Mouse (Mus musculus): ENCODE results near the gene Ifngr2.

DNA sequence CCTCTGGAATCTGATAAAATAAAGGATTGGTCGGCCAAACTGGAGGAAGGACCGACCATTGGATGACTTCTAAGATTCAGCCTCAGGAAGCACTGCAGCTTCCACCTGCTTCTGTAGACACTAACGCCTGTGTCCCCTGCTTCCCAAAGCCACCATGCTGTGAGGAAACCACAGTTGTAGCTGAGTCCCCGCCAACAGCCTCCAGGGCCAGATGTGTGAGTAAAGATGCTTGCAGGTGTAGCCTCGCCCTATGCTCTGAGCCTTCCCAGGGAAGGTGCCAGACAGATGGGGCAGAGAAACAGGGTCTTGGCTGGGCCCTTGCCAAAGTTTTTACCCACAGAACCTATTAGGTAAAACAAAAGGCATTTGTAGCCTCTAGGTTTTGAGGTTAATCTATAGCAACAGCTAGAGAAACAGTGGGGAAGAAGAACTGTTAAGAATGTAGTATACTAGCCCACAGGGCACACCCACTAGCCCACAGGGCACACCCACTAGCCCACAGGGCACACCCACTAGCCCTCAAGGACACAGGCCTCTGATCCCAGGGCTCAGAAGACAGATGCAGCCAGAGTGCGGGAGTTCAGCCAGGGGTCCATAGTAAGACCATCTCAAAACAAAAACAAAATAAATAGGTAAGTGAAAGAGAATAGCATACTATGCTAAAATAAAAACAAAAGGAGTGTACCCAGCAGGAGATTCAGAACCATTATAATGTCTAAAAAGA, 41.0 kb downstream of the Ifngr2 start:
- TF ChIP-seq POLR2A (IDR thresholded peaks at IDR 0.05; ENCODE audit: borderline replicate concordance, extremely low read depth, insufficient read depth, insufficient read length, poor library complexity, severe bottlenecking): no peak
- TF ChIP-seq CTCF (IDR thresholded peaks at IDR 0.05; ENCODE audit: borderline replicate concordance, extremely low read depth, insufficient read depth, insufficient read length): no peak
